Mouse (Mus musculus) forebrain, embryonic 14.5 days (tissue): ENCODE data around the gene Hrk. TPM values are rescaled to one million over a fixed set of nuclear protein-coding genes. Genes with fewer than 3 reads are reported as not detected.

Experiments used
- ATAC-seq: fragments of 200-750 bp; cut with Nextera tagmentation; 2 replicates; pipeline ENCODE4 v1.8.0; 2017; ENCODE audit warnings: mild to moderate bottlenecking, moderate library complexity
- DNase-seq: peaks from one replicate; pipeline ENCODE4 v3.0.0-alpha.2; 2015; ENCODE audit warnings: low spot score
- H3K27ac ChIP-seq: fragments of 300-500 bp; sonication (generic); 2 replicates; pipeline ENCODE4 v1.5.1; 2014; ENCODE audit warnings: low read depth, mild to moderate bottlenecking, control low read depth, low read length, moderate library complexity
- H3K27me3 ChIP-seq: fragments of 300-500 bp; sonication (generic); replicated peaks from 2 replicates; pipeline ENCODE4 v1.6.1; 2014; ENCODE audit warnings: low read length, control low read depth, mixed read lengths; ENCODE audit not compliant: control insufficient read depth, insufficient read depth
- H3K36me3 ChIP-seq: fragments of 300-500 bp; sonication (generic); 2 replicates; pipeline ENCODE4 v1.6.1; 2014; ENCODE audit warnings: low read length, control low read depth; ENCODE audit not compliant: control insufficient read depth, insufficient read depth
- H3K4me1 ChIP-seq: fragments of 300-500 bp; sonication (generic); 2 replicates; pipeline ENCODE4 v1.6.1; 2014; ENCODE audit warnings: antibody characterized with exemption, low read length, control low read depth; ENCODE audit not compliant: control insufficient read depth, insufficient read depth
- H3K4me2 ChIP-seq: fragments of 300-500 bp; sonication (generic); 2 replicates; pipeline ENCODE4 v1.6.1; 2014; ENCODE audit warnings: mild to moderate bottlenecking, control low read depth, low read length
- H3K4me3 ChIP-seq: fragments of 300-500 bp; sonication (generic); 2 replicates; pipeline ENCODE4 v1.5.1; 2014; ENCODE audit warnings: low read depth, low read length, control low read depth
- H3K9ac ChIP-seq: fragments of 300-500 bp; sonication (generic); 2 replicates; pipeline ENCODE4 v1.6.1; 2014; ENCODE audit warnings: mild to moderate bottlenecking, low read length, control low read depth, moderate library complexity
- H3K9me3 ChIP-seq: fragments of 300-500 bp; sonication (generic); replicated peaks from 2 replicates; pipeline ENCODE4 v1.6.1; 2016; ENCODE audit warnings: low read length, control low read depth, mixed read lengths; ENCODE audit not compliant: control insufficient read depth
- WGBS: fragments of 180-500 bp; shearing (Covaris S2); extraction: QIAGEN DNeasy Blood & Tissue Kit; methylation state at CpG from one replicate; pipeline ENCODE4 v1.1.7; 2014; 5-methylcytosine and 5-hydroxymethylcytosine counted together
- polyA plus RNA-seq: library from polyadenylated mRNA; unstranded; fragments of >200 nt; fragmentation: Nextera tagmentation; extraction: Ambion mirVana; gene quantifications from 2 replicates; pipeline ENCODE4 v1.2.1, GENCODE M21; 2014

The Hrk gene
- polyA plus RNA-seq, 1 experiment from 2014 or later = 1.1 TPM

- 90% methylated on average over 5 of the region's 5 CpGs for WGBS
- Histone ChIP-seq H3K9ac (no peak overlapping the region), H3K27ac (no peak overlapping the region), H3K4me3 (no peak overlapping the region), H3K27me3 (no peaks in the 10 kb centered on the region), H3K36me3 (peaks cover 44% of the 10 kb centered on the region), H3K9me3 (no peaks in the 10 kb centered on the region), H3K4me2 (no peak overlapping the region), H3K4me1 (no peaks in the 10 kb centered on the region)
- no peak for ATAC-seq
- DNase-seq = no peak
These were observed 28.1 kb upstream of the Hrk start for GRCm38 (mm10) chr5:118136391-118136790.

DNA sequence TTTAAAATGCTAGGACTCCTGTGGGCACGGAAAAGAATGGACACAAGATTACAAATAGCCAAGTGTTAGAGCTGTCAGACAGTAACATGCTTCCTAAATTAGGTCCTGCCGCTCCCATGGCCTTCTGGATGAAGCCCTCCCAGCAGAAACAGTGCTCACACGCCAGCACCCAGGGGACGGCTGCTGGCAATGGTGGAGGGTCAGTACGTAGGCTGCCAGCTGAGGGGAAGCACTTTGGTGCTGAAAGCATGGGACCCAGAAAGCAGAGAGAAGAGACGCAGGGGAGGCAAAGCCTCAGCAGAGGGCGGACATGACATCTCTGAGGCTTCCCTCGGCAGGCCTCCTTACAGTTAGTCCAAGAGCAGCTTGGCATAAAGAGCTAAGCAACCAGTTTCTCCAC is 24.8 kb upstream of the Hrk start:
- Histone ChIP-seq H3K4me2 (no peak overlapping the region), H3K9me3 (no peaks in the 10 kb centered on the region), H3K27ac (no peak overlapping the region), H3K4me3 (no peak overlapping the region), H3K9ac (no peak overlapping the region), H3K36me3 (peaks cover 53% of the 10 kb centered on the region), H3K4me1 (no peaks in the 10 kb centered on the region), H3K27me3 (no peaks in the 10 kb centered on the region)
- DNase-seq (no peak), ATAC-seq (no peak)
- WGBS = 92% methylated on average over 8 of the region's 8 CpGs

GRCm38 (mm10) chr5:118142471-118142870 is 22.0 kb upstream of the Hrk start:
- Histone ChIP-seq H3K9me3 (no peaks in the 10 kb centered on the region), H3K4me1 (no peaks in the 10 kb centered on the region; the same call in 1 of the 2 replicates), H3K9ac (no peak overlapping the region), H3K27me3 (no peaks in the 10 kb centered on the region), H3K4me3 (no peak overlapping the region), H3K4me2 (no peak overlapping the region), H3K36me3 (peaks cover 50% of the 10 kb centered on the region), H3K27ac (no peak overlapping the region)
- ATAC-seq (no peak), DNase-seq (no peak)
- WGBS = 92% methylated on average over 8 of the region's 8 CpGs

- no peaks in the 10 kb centered on the region for H3K9me3 ChIP-seq
- no peak for ATAC-seq
- H3K27me3 ChIP-seq = no peaks in the 10 kb centered on the region
- no peak overlapping the region for H3K4me2 ChIP-seq
- no peak for DNase-seq
- peaks cover 42% of the 10 kb centered on the region for H3K36me3 ChIP-seq
- H3K27ac ChIP-seq = no peak overlapping the region
- no peaks in the 10 kb centered on the region; the same call in 1 of the 2 replicates for H3K4me1 ChIP-seq
- 80% methylated on average over 12 of the region's 12 CpGs for WGBS
- H3K9ac ChIP-seq = no peak overlapping the region
- H3K4me3 ChIP-seq = no peak overlapping the region
These were observed 21.0 kb upstream of the Hrk start for GRCm38 (mm10) chr5:118143211-118144026.

DNA sequence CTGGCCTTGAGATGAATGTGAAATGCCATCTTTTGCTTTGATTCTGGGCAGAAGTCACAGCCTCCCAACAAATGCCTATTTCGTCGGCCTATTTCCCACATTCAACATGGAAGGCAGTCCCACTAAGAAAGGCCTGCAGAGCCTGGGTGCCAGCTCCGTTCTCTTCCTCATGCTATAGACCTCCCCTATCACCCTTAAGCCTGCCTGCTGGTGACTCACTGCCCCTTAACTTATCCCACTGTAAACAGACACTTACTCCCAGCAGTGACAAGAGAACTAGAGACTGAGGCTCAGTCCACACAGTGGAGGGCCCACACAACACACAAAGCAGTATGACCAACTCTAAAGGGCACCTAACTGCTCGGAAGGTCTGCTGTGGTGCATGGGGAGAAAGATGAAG is 20.1 kb upstream of the Hrk start:
- Histone ChIP-seq H3K4me1 (no peaks in the 10 kb centered on the region; the same call in 1 of the 2 replicates), H3K27me3 (no peaks in the 10 kb centered on the region), H3K4me2 (no peak overlapping the region), H3K4me3 (no peak overlapping the region), H3K27ac (no peak overlapping the region), H3K36me3 (peaks cover 33% of the 10 kb centered on the region), H3K9me3 (no peaks in the 10 kb centered on the region), H3K9ac (no peak overlapping the region)
- WGBS = 93% methylated on average over 4 of the region's 4 CpGs
- DNase-seq = no peak
- no peak for ATAC-seq

GRCm38 (mm10) chr5:118144770-118145169 is 19.7 kb upstream of the Hrk start:
- no peak overlapping the region for H3K9ac ChIP-seq
- H3K4me1 ChIP-seq = no peaks in the 10 kb centered on the region; the same call in 1 of the 2 replicates
- no peak overlapping the region for H3K4me3 ChIP-seq
- peaks cover 29% of the 10 kb centered on the region for H3K36me3 ChIP-seq
- H3K27ac ChIP-seq = no peak overlapping the region
- H3K9me3 ChIP-seq = no peaks in the 10 kb centered on the region
- H3K27me3 ChIP-seq = no peaks in the 10 kb centered on the region
- no peak for ATAC-seq
- H3K4me2 ChIP-seq = no peak overlapping the region
- no peak for DNase-seq
- 91% methylated on average over 6 of the region's 6 CpGs for WGBS

DNA sequence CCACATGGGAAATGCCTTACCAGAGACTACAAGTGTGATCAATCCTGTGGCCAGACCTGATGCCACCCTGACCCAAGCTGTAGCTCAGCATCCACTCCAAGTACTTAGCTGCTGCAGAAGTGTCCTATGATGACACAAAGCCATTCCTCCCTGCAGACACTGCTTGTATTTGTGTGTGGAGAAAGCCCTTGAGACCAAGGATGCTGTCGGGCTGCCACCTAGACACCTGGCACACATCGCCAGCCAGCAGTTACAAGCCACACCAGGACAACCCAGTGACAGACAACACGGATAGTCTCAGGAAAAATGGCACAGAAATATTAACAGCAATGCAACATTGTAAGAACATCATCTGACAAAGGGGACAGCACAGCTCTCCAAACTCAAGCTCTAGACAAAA is 19.0 kb upstream of the Hrk start:
- Histone ChIP-seq H3K27me3 (no peaks in the 10 kb centered on the region), H3K4me3 (no peak overlapping the region), H3K9me3 (no peaks in the 10 kb centered on the region), H3K4me2 (no peak overlapping the region), H3K4me1 (no peaks in the 10 kb centered on the region; the same call in 1 of the 2 replicates), H3K36me3 (peaks cover 23% of the 10 kb centered on the region), H3K27ac (peak overlapping the region; percentile 65; the same call in 1 of the 2 replicates), H3K9ac (0 out of 2 replicates have a peak overlapping the region, but pooled peaks have one; percentile 10)
- ATAC-seq = no peak
- no peak for DNase-seq
- WGBS = 83% methylated on average over 3 of the region's 3 CpGs

DNA sequence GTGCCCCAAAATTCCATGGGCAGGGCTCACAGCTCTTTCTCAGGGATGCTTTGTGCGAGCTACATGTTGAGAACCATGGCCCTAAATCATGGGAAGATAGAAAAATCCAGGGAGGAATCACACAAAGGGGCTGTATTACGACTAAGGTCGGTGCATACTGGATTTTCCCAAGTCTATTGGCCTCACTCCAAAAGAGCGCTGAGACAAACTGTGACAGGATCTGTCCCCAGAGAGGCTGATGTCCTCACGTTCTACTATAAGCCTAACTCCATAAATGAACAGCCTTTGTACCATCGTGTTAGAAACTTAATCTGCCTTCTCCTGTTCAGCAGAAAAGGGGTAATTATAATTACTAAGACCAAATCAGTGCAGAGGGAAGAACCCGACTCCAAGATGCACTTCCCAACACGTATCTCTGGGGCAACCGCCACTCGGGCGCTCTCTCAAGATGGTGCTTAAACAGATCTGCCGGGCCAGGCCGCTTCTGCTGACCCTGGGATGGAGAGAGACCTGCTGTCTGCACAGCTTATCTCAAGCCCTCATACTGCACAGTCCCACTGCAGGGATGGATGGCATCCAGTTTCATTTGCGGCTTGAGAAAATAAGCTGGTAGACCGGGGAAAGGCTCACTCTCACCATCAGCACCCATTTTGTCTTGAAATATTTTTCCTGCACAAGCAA is 18.3 kb upstream of the Hrk start:
- Histone ChIP-seq H3K27ac (peak overlapping the region; percentile 65; the same call in 1 of the 2 replicates), H3K9me3 (no peaks in the 10 kb centered on the region), H3K27me3 (no peaks in the 10 kb centered on the region), H3K36me3 (peaks cover 19% of the 10 kb centered on the region), H3K9ac (0 out of 2 replicates have a peak overlapping the region, but pooled peaks have one; percentile 10), H3K4me2 (no peak overlapping the region), H3K4me3 (no peak overlapping the region), H3K4me1 (no peaks in the 10 kb centered on the region; the same call in 1 of the 2 replicates)
- no peak for ATAC-seq
- 65% methylated on average over 15 of the region's 15 CpGs for WGBS
- DNase-seq = peak; percentile 72

DNA sequence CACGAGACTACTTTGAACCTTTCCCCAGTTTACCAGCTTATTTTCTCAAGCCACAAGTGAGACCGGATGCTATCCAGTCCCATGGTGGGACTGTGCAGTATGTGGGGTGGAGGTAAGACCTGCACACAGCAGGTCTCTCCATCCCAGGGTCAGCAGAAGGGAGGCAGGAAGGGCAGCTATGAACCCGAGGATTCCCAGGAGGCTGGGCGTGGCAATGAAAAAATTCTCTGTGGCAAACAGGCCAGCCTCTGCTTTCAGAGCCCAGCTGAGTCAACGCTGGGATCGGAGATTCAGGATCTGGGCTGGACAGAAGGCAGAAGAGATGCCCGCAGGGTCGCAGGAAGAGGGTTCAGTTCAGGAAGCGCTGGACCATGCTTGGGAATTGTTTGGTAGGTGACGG is 17.2 kb upstream of the Hrk start:
- DNase-seq (no peak), ATAC-seq (no peak)
- Histone ChIP-seq H3K27me3 (no peaks in the 10 kb centered on the region), H3K36me3 (peaks cover 10% of the 10 kb centered on the region; the same call in 1 of the 2 replicates), H3K4me2 (no peak overlapping the region), H3K9me3 (no peaks in the 10 kb centered on the region), H3K9ac (no peak overlapping the region), H3K4me1 (no peaks in the 10 kb centered on the region; the same call in 1 of the 2 replicates), H3K4me3 (no peak overlapping the region), H3K27ac (no peak overlapping the region)
- WGBS = 89% methylated on average over 10 of the region's 10 CpGs
